Mouse (Mus musculus) lung, postnatal 36 days (tissue): ENCODE results near the gene Lrrc23.
A peak's percentile ranks its signal among the peaks of the same experiment; 100 is the strongest.

Source experiments
- DNase-seq: peaks from one replicate; pipeline ENCODE4 v3.0.0; 2022; ENCODE audit warnings: mixed read lengths

The Lrrc23 gene

GRCm38 (mm10) chr6:124767536-124767919 lies 12.0 kb downstream of the Lrrc23 start:
- no peak for DNase-seq

- DNase-seq: no peak
These were observed 13.6 kb downstream of the Lrrc23 start for GRCm38 (mm10) chr6:124765951-124766350.

- DNase-seq: peak; percentile 95
These were observed 20.3 kb downstream of the Lrrc23 start for GRCm38 (mm10) chr6:124759259-124759658.

GRCm38 (mm10) chr6:124758849-124759232 lies 20.7 kb downstream of the Lrrc23 start:
- no peak for DNase-seq

GRCm38 (mm10) chr6:124757909-124758848 lies 21.3 kb downstream of the Lrrc23 start:
- peak; percentile 56 for DNase-seq

- no peak for DNase-seq
These were observed 22.1 kb downstream of the Lrrc23 start for GRCm38 (mm10) chr6:124757351-124757880.

GRCm38 (mm10) chr6:124756652-124757350 lies 22.7 kb downstream of the Lrrc23 start:
- DNase-seq: peak; percentile 85

GRCm38 (mm10) chr6:124755831-124756595 lies 23.5 kb downstream of the Lrrc23 start, which contains the start of the genes Gm45234 and Atn1:
Gene Gm45234, minus strand, starts transcription at chr6:124756021.
Gene Atn1, minus strand, starts transcription at chr6:124756524.
- peak; percentile 79 for DNase-seq

- no peak for DNase-seq
These were observed 24.2 kb downstream of the Lrrc23 start for GRCm38 (mm10) chr6:124755306-124755705.

- no peak for DNase-seq
These were observed 25.7 kb downstream of the Lrrc23 start for GRCm38 (mm10) chr6:124753861-124754260.

- no peak for DNase-seq
These were observed 29.1 kb downstream of the Lrrc23 start for GRCm38 (mm10) chr6:124750405-124750804.

GRCm38 (mm10) chr6:124746654-124747632 lies 32.6 kb downstream of the Lrrc23 start:
- no peak for DNase-seq

- no peak for DNase-seq
These were observed 33.3 kb downstream of the Lrrc23 start for GRCm38 (mm10) chr6:124746296-124746605.

- peak; percentile 94 for DNase-seq
These were observed 33.8 kb downstream of the Lrrc23 start for GRCm38 (mm10) chr6:124745490-124746295.

- no peak for DNase-seq
These were observed 34.7 kb downstream of the Lrrc23 start for GRCm38 (mm10) chr6:124744755-124745321.

GRCm38 (mm10) chr6:124743647-124744046 lies 35.9 kb downstream of the Lrrc23 start:
- DNase-seq: no peak

- DNase-seq: no peak
These were observed 36.5 kb downstream of the Lrrc23 start for GRCm38 (mm10) chr6:124742839-124743514.

- no peak for DNase-seq
These were observed 37.7 kb downstream of the Lrrc23 start for GRCm38 (mm10) chr6:124741842-124742241.

GRCm38 (mm10) chr6:124740888-124741761 lies 38.4 kb downstream of the Lrrc23 start, which contains the start of gene Grcc10:
Gene Grcc10, minus strand, starts transcription at chr6:124741374.
- peak; percentile 92 for DNase-seq
